Mouse (Mus musculus) olfactory bulb, adult 2 months (tissue): Measurements from ENCODE around the gene Aen.

Source experiments
- CTCF ChIP-seq: fragments of 200-500 bp; IDR thresholded peaks from 2 replicates; pipeline ENCODE4 v1.5.1; 2012; ENCODE audit warnings: low read depth, mild to moderate bottlenecking, low read length, moderate library complexity; ENCODE audit not compliant: insufficient read depth
- POLR2A ChIP-seq: fragments of 200-500 bp; IDR thresholded peaks from 2 replicates; pipeline ENCODE4 v1.6.1; 2012; ENCODE audit warnings: mild to moderate bottlenecking, low read depth, low read length, moderate library complexity; ENCODE audit not compliant: insufficient read depth

DNA sequence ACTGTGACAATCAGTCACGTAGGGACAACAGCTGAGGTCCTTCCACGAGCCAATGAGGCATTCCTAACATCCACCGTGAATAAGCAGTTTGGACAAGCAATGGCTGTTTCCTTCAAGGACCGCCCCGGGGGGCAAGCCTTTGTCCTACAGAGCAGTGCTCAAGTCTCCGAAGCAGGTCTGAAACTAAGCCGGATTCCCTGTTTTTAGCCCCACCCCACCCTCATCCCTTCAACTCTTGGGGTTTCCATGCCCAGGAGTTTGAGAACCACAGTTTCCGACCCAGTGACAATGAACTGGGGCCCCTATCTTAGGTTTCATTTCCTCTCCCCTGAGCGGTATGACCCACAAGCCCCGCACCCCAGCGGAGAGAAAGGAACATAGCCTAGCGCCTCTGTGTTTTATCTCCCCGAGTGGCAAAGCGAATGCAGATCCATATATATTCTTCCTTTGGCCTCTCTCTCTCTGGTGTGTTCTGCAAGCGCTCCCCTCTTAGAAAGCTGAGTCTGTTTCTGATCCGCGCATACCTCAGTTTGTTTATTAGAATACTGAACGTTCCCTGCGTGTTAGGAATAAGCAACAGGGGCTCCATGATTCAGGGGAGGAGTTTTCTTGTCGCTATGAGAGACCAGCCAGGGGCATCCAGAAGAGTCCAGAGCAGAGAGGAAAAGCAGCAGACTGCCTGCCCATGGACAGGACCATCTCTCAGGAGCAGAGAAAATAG lies 16.8 kb downstream of the Aen start:
- TF ChIP-seq CTCF (no peak), POLR2A (no peak)
